Mouse (Mus musculus): ENCODE data around the gene Ampd2. TPM values are rescaled to one million over a fixed set of nuclear protein-coding genes. Genes with fewer than 3 reads are reported as not detected.

Ampd2 gene
- 45.3 and 46.7 TPM in 2 replicates for total RNA-seq (2017)

- ATAC-seq (replicated peaks in 1 of 2; ENCODE audit: insufficient read depth in 1 of 2, low FRiP score in 2 of 2, low TSS enrichment in 1 of 2, low read depth in 1 of 2, poor library complexity in 2 of 2, severe bottlenecking in 2 of 2), result peak in 1 of 2 experiments; percentile 48; a peak in 2 of 4 replicates
These were observed at the start of gene Ampd2 for GRCm38 (mm10) chr3:108086470-108086979. Ampd2 (minus strand) TSS chr3:108086651.

- ATAC-seq (replicated peaks in 1 of 2; ENCODE audit: insufficient read depth in 1 of 2, low FRiP score in 2 of 2, low TSS enrichment in 1 of 2, low read depth in 1 of 2, poor library complexity in 2 of 2, severe bottlenecking in 2 of 2), result 0 out of 4 replicates have a peak, but pooled peaks of 1 of the 2 experiments have one; percentile 18
These were observed 48.2 kb upstream of the Ampd2 start for GRCm38 (mm10) chr3:108134701-108135100.

GRCm38 (mm10) chr3:108132484-108132883 is 46.0 kb upstream of the Ampd2 start:
- ATAC-seq (replicated peaks in 1 of 2; ENCODE audit: insufficient read depth in 1 of 2, low FRiP score in 2 of 2, low TSS enrichment in 1 of 2, low read depth in 1 of 2, poor library complexity in 2 of 2, severe bottlenecking in 2 of 2), result peak in 1 of 2 experiments; percentile 52; a peak in 1 of 4 replicates

GRCm38 (mm10) chr3:108131821-108132220 is 45.4 kb upstream of the Ampd2 start:
- no peak for ATAC-seq (replicated peaks in 1 of 2; ENCODE audit: insufficient read depth in 1 of 2, low FRiP score in 2 of 2, low TSS enrichment in 1 of 2, low read depth in 1 of 2, poor library complexity in 2 of 2, severe bottlenecking in 2 of 2)

- ATAC-seq (replicated peaks in 1 of 2; ENCODE audit: insufficient read depth in 1 of 2, low FRiP score in 2 of 2, low TSS enrichment in 1 of 2, low read depth in 1 of 2, poor library complexity in 2 of 2, severe bottlenecking in 2 of 2), result no peak
These were observed 44.8 kb upstream of the Ampd2 start for GRCm38 (mm10) chr3:108131216-108131615.

- ATAC-seq (replicated peaks in 1 of 2; ENCODE audit: insufficient read depth in 1 of 2, low FRiP score in 2 of 2, low TSS enrichment in 1 of 2, low read depth in 1 of 2, poor library complexity in 2 of 2, severe bottlenecking in 2 of 2), result no peak
These were observed 43.4 kb upstream of the Ampd2 start for GRCm38 (mm10) chr3:108129804-108130203.

- no peak for ATAC-seq (replicated peaks in 1 of 2; ENCODE audit: insufficient read depth in 1 of 2, low FRiP score in 2 of 2, low TSS enrichment in 1 of 2, low read depth in 1 of 2, poor library complexity in 2 of 2, severe bottlenecking in 2 of 2)
These were observed 42.9 kb upstream of the Ampd2 start for GRCm38 (mm10) chr3:108129367-108129766.

GRCm38 (mm10) chr3:108128520-108128919 is 42.1 kb upstream of the Ampd2 start:
- no peak for ATAC-seq (replicated peaks in 1 of 2; ENCODE audit: insufficient read depth in 1 of 2, low FRiP score in 2 of 2, low TSS enrichment in 1 of 2, low read depth in 1 of 2, poor library complexity in 2 of 2, severe bottlenecking in 2 of 2)

- ATAC-seq (replicated peaks in 1 of 2; ENCODE audit: insufficient read depth in 1 of 2, low FRiP score in 2 of 2, low TSS enrichment in 1 of 2, low read depth in 1 of 2, poor library complexity in 2 of 2, severe bottlenecking in 2 of 2), result no peak
These were observed 39.9 kb upstream of the Ampd2 start for GRCm38 (mm10) chr3:108126327-108126726.

GRCm38 (mm10) chr3:108124131-108124530 is 37.7 kb upstream of the Ampd2 start:
- no peak for ATAC-seq (replicated peaks in 1 of 2; ENCODE audit: insufficient read depth in 1 of 2, low FRiP score in 2 of 2, low TSS enrichment in 1 of 2, low read depth in 1 of 2, poor library complexity in 2 of 2, severe bottlenecking in 2 of 2)

- ATAC-seq (replicated peaks in 1 of 2; ENCODE audit: insufficient read depth in 1 of 2, low FRiP score in 2 of 2, low TSS enrichment in 1 of 2, low read depth in 1 of 2, poor library complexity in 2 of 2, severe bottlenecking in 2 of 2), result no peak
These were observed 36.8 kb upstream of the Ampd2 start for GRCm38 (mm10) chr3:108123242-108123641.

- ATAC-seq (replicated peaks in 1 of 2; ENCODE audit: insufficient read depth in 1 of 2, low FRiP score in 2 of 2, low TSS enrichment in 1 of 2, low read depth in 1 of 2, poor library complexity in 2 of 2, severe bottlenecking in 2 of 2), result no peak
These were observed 34.6 kb upstream of the Ampd2 start for GRCm38 (mm10) chr3:108121101-108121500.

GRCm38 (mm10) chr3:108117465-108117864 is 31.0 kb upstream of the Ampd2 start:
- ATAC-seq (replicated peaks in 1 of 2; ENCODE audit: insufficient read depth in 1 of 2, low FRiP score in 2 of 2, low TSS enrichment in 1 of 2, low read depth in 1 of 2, poor library complexity in 2 of 2, severe bottlenecking in 2 of 2), result no peak

GRCm38 (mm10) chr3:108113591-108114289 is 27.3 kb upstream of the Ampd2 start:
- no peak for ATAC-seq (replicated peaks in 1 of 2; ENCODE audit: insufficient read depth in 1 of 2, low FRiP score in 2 of 2, low TSS enrichment in 1 of 2, low read depth in 1 of 2, poor library complexity in 2 of 2, severe bottlenecking in 2 of 2)

GRCm38 (mm10) chr3:108112666-108113065 is 26.2 kb upstream of the Ampd2 start:
- ATAC-seq (replicated peaks in 1 of 2; ENCODE audit: insufficient read depth in 1 of 2, low FRiP score in 2 of 2, low TSS enrichment in 1 of 2, low read depth in 1 of 2, poor library complexity in 2 of 2, severe bottlenecking in 2 of 2), result no peak

GRCm38 (mm10) chr3:108112246-108112645 is 25.8 kb upstream of the Ampd2 start:
- ATAC-seq (replicated peaks in 1 of 2; ENCODE audit: insufficient read depth in 1 of 2, low FRiP score in 2 of 2, low TSS enrichment in 1 of 2, low read depth in 1 of 2, poor library complexity in 2 of 2, severe bottlenecking in 2 of 2), result no peak

GRCm38 (mm10) chr3:108111320-108111719 is 24.9 kb upstream of the Ampd2 start:
- ATAC-seq (replicated peaks in 1 of 2; ENCODE audit: insufficient read depth in 1 of 2, low FRiP score in 2 of 2, low TSS enrichment in 1 of 2, low read depth in 1 of 2, poor library complexity in 2 of 2, severe bottlenecking in 2 of 2), result no peak

GRCm38 (mm10) chr3:108105281-108105680 is 18.8 kb upstream of the Ampd2 start:
- no peak for ATAC-seq (replicated peaks in 1 of 2; ENCODE audit: insufficient read depth in 1 of 2, low FRiP score in 2 of 2, low TSS enrichment in 1 of 2, low read depth in 1 of 2, poor library complexity in 2 of 2, severe bottlenecking in 2 of 2)

- ATAC-seq (replicated peaks in 1 of 2; ENCODE audit: insufficient read depth in 1 of 2, low FRiP score in 2 of 2, low TSS enrichment in 1 of 2, low read depth in 1 of 2, poor library complexity in 2 of 2, severe bottlenecking in 2 of 2), result no peak
These were observed 15.6 kb upstream of the Ampd2 start for GRCm38 (mm10) chr3:108102075-108102474.
